Mouse (Mus musculus): Measurements from ENCODE around the gene Shb.

- TF ChIP-seq EP300 (optimal IDR thresholded peaks at IDR 0.05) (no peak), CTCF (IDR thresholded peaks at IDR 0.05; ENCODE audit: low read depth) (0 out of 2 replicates have a peak, but pooled peaks have one; percentile 10)
Measured at GRCm38 (mm10) chr4:45453271-45453851, 78.9 kb downstream of the Shb start.

All from stomach, postnatal 0 days (tissue).